Mouse (Mus musculus) ZHBTc4 (cell line): ENCODE measurements at regions not wholly inside any gene's neighbourhood (a gene's known extent, or its start where the extent isn't known, plus 50 kb on each side); places are given as distances from the start of the nearest gene placed in this dataset.

Source experiments
- DNase-seq: peaks from one replicate; pipeline ENCODE4 v3.0.0-alpha.2; 2011; ENCODE audit warnings: low read depth, low spot score

- no peak for DNase-seq
Observed at GRCm38 (mm10) chr14:97694238-97694637, 475.3 kb downstream of the Dach1 start.

- no peak for DNase-seq
Observed at GRCm38 (mm10) chr14:97684617-97685016, 484.9 kb downstream of the Dach1 start.

GRCm38 (mm10) chr14:97667806-97668205, 501.8 kb downstream of the Dach1 start:
- DNase-seq = no peak

GRCm38 (mm10) chr14:97638187-97638792, 531.3 kb downstream of the Dach1 start:
- no peak for DNase-seq

- DNase-seq = no peak
Observed at GRCm38 (mm10) chr14:97611438-97611837, 558.1 kb downstream of the Dach1 start.

- DNase-seq = no peak
Observed at GRCm38 (mm10) chr14:97596694-97597093, 572.9 kb downstream of the Dach1 start.

- DNase-seq = no peak
Observed at GRCm38 (mm10) chr14:97588611-97589010, 581.0 kb downstream of the Dach1 start.

GRCm38 (mm10) chr14:97588182-97588581, 581.4 kb downstream of the Dach1 start:
- DNase-seq = no peak

GRCm38 (mm10) chr14:97586962-97587361, 582.6 kb downstream of the Dach1 start:
- DNase-seq = no peak

- DNase-seq = no peak
Observed at GRCm38 (mm10) chr14:97570274-97570673, 599.3 kb downstream of the Dach1 start.

GRCm38 (mm10) chr14:97560121-97560907, 609.3 kb downstream of the Dach1 start:
- no peak for DNase-seq

GRCm38 (mm10) chr14:97559559-97559958, 610.0 kb downstream of the Dach1 start:
- peak; percentile 12 for DNase-seq

GRCm38 (mm10) chr14:97558289-97558688, 611.3 kb downstream of the Dach1 start:
- no peak for DNase-seq

- DNase-seq = no peak
Observed at GRCm38 (mm10) chr14:97557888-97558287, 611.7 kb downstream of the Dach1 start.

- DNase-seq = peak; percentile 23
Observed at GRCm38 (mm10) chr14:97546276-97546675, 623.3 kb downstream of the Dach1 start.

- DNase-seq = no peak
Observed at GRCm38 (mm10) chr14:97544307-97544706, 625.3 kb downstream of the Dach1 start.

- no peak for DNase-seq
Observed at GRCm38 (mm10) chr14:97537012-97537411, 632.6 kb downstream of the Dach1 start.

- no peak for DNase-seq
Observed at GRCm38 (mm10) chr14:97511318-97511717, 658.2 kb downstream of the Dach1 start.

- no peak for DNase-seq
Observed at GRCm38 (mm10) chr14:97489427-97490347, 679.9 kb downstream of the Dach1 start.

- no peak for DNase-seq
Observed at GRCm38 (mm10) chr14:97478236-97478635, 691.3 kb downstream of the Dach1 start.

- no peak for DNase-seq
Observed at GRCm38 (mm10) chr14:97450525-97451235, 718.9 kb downstream of the Dach1 start.
